Mouse (Mus musculus): ENCODE measurements around the gene Igf1. TPM values are rescaled to one million over a fixed set of nuclear protein-coding genes. Genes with fewer than 3 reads are reported as not detected.

Gene Igf1
- total RNA-seq (2021): 1 to 10 TPM; 7.3 to 8.5 TPM
- long read RNA-seq, experiment 1, full-length matches to known transcripts: 3 of 5 reads
- long read RNA-seq, experiment 1, partial matches to known transcripts: 0 of 5 reads
- long read RNA-seq, experiment 1, other reads (novel, unspliced or antisense): 2 of 5 reads
- long read RNA-seq, experiment 2, full-length matches to known transcripts: 5 of 7 reads
- long read RNA-seq, experiment 2, partial matches to known transcripts: 0 of 7 reads
- long read RNA-seq, experiment 2, other reads (novel, unspliced or antisense): 2 of 7 reads

- Histone ChIP-seq H3K4me3 (peak within 1 kb of the TSS; percentile 44), H3K27ac (no peak within 1 kb of the TSS)
- no peak for TF ChIP-seq CTCF (IDR thresholded peaks at IDR 0.05)
- intact Hi-C loops (cut with DNase I): loop anchor here (5.0 kb wide), 1 partner anchor 259 kb away; no protein-coding TSS in a partner anchor
- no peak for DNase-seq (ENCODE audit: extremely low spot score in 1 of 2, low spot score in 2 of 2)
Observed at GRCm38 (mm10) chr10:87858013-87858806, at the start of gene Igf1. Igf1 (plus strand) TSS chr10:87858265.

GRCm38 (mm10) chr10:87812157-87813072 lies 45.6 kb upstream of the Igf1 start:
- no peak for TF ChIP-seq CTCF (IDR thresholded peaks at IDR 0.05)
- H3K4me3 ChIP-seq: no peak overlapping the region
- no peak overlapping the region for H3K27ac ChIP-seq
- intact Hi-C loops (cut with DNase I): no loop called here
- no peak for DNase-seq (ENCODE audit: extremely low spot score in 1 of 2, low spot score in 2 of 2)

- no peak overlapping the region for H3K27ac ChIP-seq
Observed at GRCm38 (mm10) chr10:87813073-87813590, 44.9 kb upstream of the Igf1 start.

GRCm38 (mm10) chr10:87816861-87817260 lies 41.2 kb upstream of the Igf1 start:
- DNase-seq (ENCODE audit: extremely low spot score in 1 of 2, low spot score in 2 of 2): peak in 1 of 2 experiments; percentile 10
- TF ChIP-seq CTCF (IDR thresholded peaks at IDR 0.05): no peak
- no peak overlapping the region for H3K27ac ChIP-seq
- intact Hi-C loops (cut with DNase I): no loop called here
- no peak overlapping the region for H3K4me3 ChIP-seq

More at GRCm38 (mm10) chr10:87813073-87813590, 44.9 kb upstream of the Igf1 start:
- TF ChIP-seq CTCF (IDR thresholded peaks at IDR 0.05): no peak
- no peak overlapping the region for H3K4me3 ChIP-seq
- peak in 1 of 2 experiments; percentile 14 for DNase-seq (ENCODE audit: extremely low spot score in 1 of 2, low spot score in 2 of 2)
- intact Hi-C loops (cut with DNase I): no loop called here

DNA sequence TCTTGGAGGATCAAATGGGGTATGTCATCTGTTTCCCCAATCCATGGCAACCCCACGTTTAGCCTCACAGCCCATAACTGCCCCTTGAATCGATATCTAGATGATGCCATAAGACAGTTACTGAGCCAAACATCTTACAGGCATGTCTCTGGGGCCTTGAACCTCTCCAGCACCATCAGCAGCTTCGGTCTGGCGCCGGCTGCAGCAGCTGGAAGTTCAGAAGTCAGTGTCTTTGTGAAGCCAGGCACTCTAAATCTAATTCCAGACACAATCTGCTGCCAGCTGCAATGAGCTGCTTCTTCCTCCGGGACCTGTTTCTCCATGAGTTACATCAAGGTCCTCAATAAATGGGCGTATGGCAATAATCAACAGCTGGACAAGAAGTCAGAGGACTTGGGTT lies 40.3 kb upstream of the Igf1 start:
- Histone ChIP-seq H3K4me3 (no peak overlapping the region), H3K27ac (no peak overlapping the region)
- intact Hi-C loops (cut with DNase I): no loop called here
- DNase-seq (ENCODE audit: extremely low spot score in 1 of 2, low spot score in 2 of 2): no peak
- no peak for TF ChIP-seq CTCF (IDR thresholded peaks at IDR 0.05)

DNA sequence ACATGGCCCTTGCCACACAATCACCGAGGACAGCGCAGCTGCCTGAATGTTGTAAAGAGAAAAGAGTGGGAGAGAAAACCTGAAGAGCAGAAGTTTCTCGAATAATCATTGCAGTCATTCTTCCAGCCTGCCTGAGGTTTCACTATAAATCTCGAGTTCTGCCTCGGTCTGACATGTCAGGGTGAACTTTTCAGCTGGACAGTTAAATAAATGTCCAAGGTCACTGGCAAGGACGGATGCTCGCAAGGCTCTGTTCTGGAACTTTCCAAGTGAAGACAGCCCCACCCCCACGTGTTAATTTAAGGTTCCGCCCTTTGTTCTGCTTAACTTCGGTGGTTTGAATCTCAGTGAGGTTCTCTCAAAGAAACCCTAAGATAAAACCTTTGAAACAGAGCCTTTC lies 36.2 kb upstream of the Igf1 start:
- DNase-seq (ENCODE audit: extremely low spot score in 1 of 2, low spot score in 2 of 2): no peak
- Histone ChIP-seq H3K4me3 (no peak overlapping the region), H3K27ac (no peak overlapping the region)
- TF ChIP-seq CTCF (IDR thresholded peaks at IDR 0.05): no peak
- intact Hi-C loops (cut with DNase I): no loop called here

DNA sequence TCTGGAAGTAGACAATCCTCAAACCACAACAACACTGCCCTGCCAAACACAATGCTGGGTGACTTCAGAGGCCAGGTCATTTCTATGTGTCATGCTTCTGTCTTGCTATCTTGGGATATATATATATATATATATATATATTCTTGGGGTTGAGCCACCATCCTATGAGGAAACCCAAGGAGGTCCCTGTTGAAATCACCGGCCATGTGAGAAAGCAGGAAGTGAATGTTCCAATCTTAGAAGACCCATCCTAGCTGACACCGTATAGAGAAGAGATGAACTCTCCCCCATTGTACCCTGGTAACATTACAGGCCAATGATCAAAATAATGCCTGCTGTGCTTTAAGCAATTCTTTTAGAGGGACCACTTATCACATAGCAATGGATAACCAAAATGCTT lies 28.1 kb upstream of the Igf1 start:
- TF ChIP-seq CTCF (IDR thresholded peaks at IDR 0.05): no peak
- intact Hi-C loops (cut with DNase I): no loop called here
- DNase-seq (ENCODE audit: extremely low spot score in 1 of 2, low spot score in 2 of 2): no peak
- Histone ChIP-seq H3K4me3 (no peak overlapping the region), H3K27ac (no peak overlapping the region)

GRCm38 (mm10) chr10:87830639-87831038 lies 27.4 kb upstream of the Igf1 start:
- DNase-seq (ENCODE audit: extremely low spot score in 1 of 2, low spot score in 2 of 2): no peak
- intact Hi-C loops (cut with DNase I): no loop called here
- Histone ChIP-seq H3K4me3 (no peak overlapping the region), H3K27ac (no peak overlapping the region)
- TF ChIP-seq CTCF (IDR thresholded peaks at IDR 0.05): no peak

GRCm38 (mm10) chr10:87832101-87832500 lies 26.0 kb upstream of the Igf1 start:
- no peak overlapping the region for H3K4me3 ChIP-seq
- no peak for TF ChIP-seq CTCF (IDR thresholded peaks at IDR 0.05)
- H3K27ac ChIP-seq: no peak overlapping the region
- intact Hi-C loops (cut with DNase I): no loop called here
- DNase-seq (ENCODE audit: extremely low spot score in 1 of 2, low spot score in 2 of 2): no peak

- intact Hi-C loops (cut with DNase I): no loop called here
- H3K4me3 ChIP-seq: no peak overlapping the region
- TF ChIP-seq CTCF (IDR thresholded peaks at IDR 0.05): no peak
- no peak overlapping the region for H3K27ac ChIP-seq
- no peak for DNase-seq (ENCODE audit: extremely low spot score in 1 of 2, low spot score in 2 of 2)
Observed at GRCm38 (mm10) chr10:87839454-87839853, 18.6 kb upstream of the Igf1 start.

DNA sequence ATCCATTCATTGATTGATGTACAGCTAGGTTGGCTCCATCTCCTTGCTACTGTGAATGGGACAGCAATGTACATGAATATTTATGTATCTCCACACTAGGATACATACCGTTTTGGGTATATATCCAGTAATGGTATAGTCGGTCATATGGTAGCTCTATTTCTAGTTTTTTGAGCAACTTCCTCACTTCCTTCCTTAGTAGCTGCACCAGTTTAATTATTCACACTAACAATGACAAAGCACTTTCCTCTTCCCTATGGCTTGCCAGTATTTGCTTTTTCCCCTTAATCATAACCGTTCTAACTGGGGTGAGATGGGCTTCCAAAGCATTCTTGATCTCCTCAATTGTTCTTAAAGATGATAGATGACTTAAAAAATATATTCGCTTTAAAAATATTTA lies 15.6 kb upstream of the Igf1 start:
- TF ChIP-seq CTCF (IDR thresholded peaks at IDR 0.05): no peak
- intact Hi-C loops (cut with DNase I): no loop called here
- no peak for DNase-seq (ENCODE audit: extremely low spot score in 1 of 2, low spot score in 2 of 2)
- Histone ChIP-seq H3K27ac (no peak overlapping the region), H3K4me3 (no peak overlapping the region)
